Mouse (Mus musculus) CD4-positive helper T cell, adult 2 months (primary cell): ENCODE measurements around the gene Onecut3.
A peak's percentile ranks its signal among the peaks of the same experiment; 100 is the strongest.

Experiments used
- DNase-seq: peaks from one replicate; pipeline ENCODE4 v3.0.0-alpha.2; 2012; ENCODE audit warnings: low read depth, missing footprints, low spot score

Gene Onecut3

GRCm38 (mm10) chr10:80503599-80504220 lies 9.1 kb downstream of the Onecut3 start:
- no peak for DNase-seq

GRCm38 (mm10) chr10:80504724-80505123 lies 10.1 kb downstream of the Onecut3 start:
- DNase-seq, result no peak

- peak; percentile 74 for DNase-seq
These were observed 11.6 kb downstream of the Onecut3 start for GRCm38 (mm10) chr10:80506222-80506621.

- peak; percentile 85 for DNase-seq
These were observed 15.0 kb downstream of the Onecut3 start for GRCm38 (mm10) chr10:80509412-80510272.

- no peak for DNase-seq
These were observed 15.6 kb downstream of the Onecut3 start for GRCm38 (mm10) chr10:80510273-80510660.

- DNase-seq, result no peak
These were observed 19.1 kb downstream of the Onecut3 start for GRCm38 (mm10) chr10:80513739-80514138.

GRCm38 (mm10) chr10:80519287-80519686 lies 24.7 kb downstream of the Onecut3 start:
- DNase-seq, result no peak

- no peak for DNase-seq
These were observed 28.7 kb downstream of the Onecut3 start for GRCm38 (mm10) chr10:80523299-80523698.

- DNase-seq, result no peak
These were observed 31.5 kb downstream of the Onecut3 start for GRCm38 (mm10) chr10:80526172-80526571.

GRCm38 (mm10) chr10:80532783-80533182 lies 38.1 kb downstream of the Onecut3 start:
- DNase-seq, result no peak

GRCm38 (mm10) chr10:80533704-80534103 lies 39.1 kb downstream of the Onecut3 start:
- DNase-seq, result no peak

GRCm38 (mm10) chr10:80535071-80535470 lies 40.4 kb downstream of the Onecut3 start:
- DNase-seq, result peak; percentile 49

GRCm38 (mm10) chr10:80535711-80536110 lies 41.1 kb downstream of the Onecut3 start:
- DNase-seq, result no peak

- no peak for DNase-seq
These were observed 43.5 kb downstream of the Onecut3 start for GRCm38 (mm10) chr10:80538180-80538579.

- peak; percentile 90 for DNase-seq
These were observed 44.2 kb downstream of the Onecut3 start, which contains the start of gene Atp8b3 for GRCm38 (mm10) chr10:80538710-80539394. TSS of gene Atp8b3 (minus strand) at chr10:80539124.

- no peak for DNase-seq
These were observed 44.9 kb downstream of the Onecut3 start for GRCm38 (mm10) chr10:80539493-80539892.

GRCm38 (mm10) chr10:80543873-80544272 lies 49.2 kb downstream of the Onecut3 start:
- no peak for DNase-seq

GRCm38 (mm10) chr10:80545590-80545989 lies 51.0 kb downstream of the Onecut3 start:
- no peak for DNase-seq

- no peak for DNase-seq
These were observed 52.3 kb downstream of the Onecut3 start for GRCm38 (mm10) chr10:80546945-80547344.

GRCm38 (mm10) chr10:80547539-80547938 lies 52.9 kb downstream of the Onecut3 start:
- no peak for DNase-seq

GRCm38 (mm10) chr10:80548428-80549006 lies 53.9 kb downstream of the Onecut3 start:
- DNase-seq, result peak; percentile 37

- no peak for DNase-seq
These were observed 54.6 kb downstream of the Onecut3 start for GRCm38 (mm10) chr10:80549279-80549678.
